25 mouse cellular contexts compared by ENCODE assay signal in the genomic region with DNA sequence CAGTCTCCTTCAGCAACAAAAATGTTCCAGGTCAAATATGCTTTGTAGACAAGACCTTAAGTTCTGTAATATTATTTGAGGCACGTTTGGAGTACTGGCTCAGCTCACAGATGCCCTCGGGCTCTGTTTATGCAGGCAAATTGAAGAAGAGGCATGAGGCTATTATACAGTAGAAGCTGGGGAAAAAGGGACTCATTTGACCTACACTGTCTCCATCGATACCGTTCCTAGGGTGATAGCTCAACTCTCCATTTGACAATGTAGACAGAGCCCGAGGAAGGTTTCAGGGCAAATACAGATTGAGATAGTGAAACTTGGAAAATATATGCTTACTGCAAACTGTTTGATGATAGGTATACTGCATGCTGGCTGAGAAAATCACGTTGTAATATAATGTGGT.
"Had no signal": no experiment of that assay in that cellular context is flagged by ENCODE, and none has a peak within 500 bp of the region (broad histone marks: within the 10 kb centered on the region; RNA-seq: fewer than 3 reads in every experiment).

No protein-coding gene starts in this region.

- H3K4me1 ChIP-seq: heart, embryonic 10.5 days; heart, embryonic 12.5 days; hindbrain, embryonic 10.5 days; hindbrain, embryonic 12.5 days; intestine, embryonic 15.5 days; limb, embryonic 13.5 days; limb, embryonic 15.5 days had no signal

- ATAC-seq: hindbrain, embryonic 16.5 days; inflammation-experienced regulatory T-cells, adult 6 months; intestine, embryonic 15.5 days; intestine, postnatal 0 days had no signal

- H3K9ac ChIP-seq: heart, embryonic 12.5 days; hindbrain, embryonic 12.5 days; hindbrain, embryonic 14.5 days; intestine, embryonic 15.5 days; limb, embryonic 13.5 days; limb, embryonic 15.5 days had no signal

- H3K4me3 ChIP-seq: gastrocnemius, adult 2 months; heart, embryonic 10.5 days; heart, embryonic 12.5 days; hindbrain, embryonic 10.5 days; hindbrain, embryonic 12.5 days; intestine, embryonic 15.5 days; layer of hippocampus, adult 2 months; limb, embryonic 13.5 days; limb, embryonic 15.5 days had no signal

- H3K36me3 ChIP-seq: heart, embryonic 10.5 days; heart, embryonic 12.5 days; hindbrain, embryonic 10.5 days; hindbrain, embryonic 12.5 days; intestine, embryonic 15.5 days; limb, embryonic 13.5 days; limb, embryonic 15.5 days had no signal

- H3K4me2 ChIP-seq: heart, embryonic 12.5 days; hindbrain, embryonic 12.5 days; hindbrain, embryonic 14.5 days; intestine, embryonic 15.5 days; limb, embryonic 13.5 days; limb, embryonic 15.5 days had no signal

- H3K9me3 ChIP-seq: heart, embryonic 10.5 days; heart, embryonic 12.5 days; hindbrain, embryonic 10.5 days; hindbrain, embryonic 12.5 days; intestine, embryonic 15.5 days; limb, embryonic 13.5 days; limb, embryonic 15.5 days had no signal

- H3K27me3 ChIP-seq: heart, embryonic 12.5 days; hindbrain, embryonic 12.5 days; intestine, embryonic 15.5 days; limb, embryonic 13.5 days; limb, embryonic 15.5 days had no signal

- DNase-seq: gastrocnemius, adult 2 months; gastrocnemius, postnatal 10 days; gastrocnemius, postnatal 25 days; heart, adult 18-20 months; heart, postnatal 10 days; heart, postnatal 4 days; kidney, adult 18-20 months; kidney, adult 8-10 months; kidney, postnatal 10 days; kidney, postnatal 25 days; kidney, postnatal 4 days; layer of hippocampus, postnatal 36 days; left cerebral cortex, postnatal 4 days had no signal

- H3K27ac ChIP-seq: gastrocnemius, adult 2 months; heart, embryonic 10.5 days; hindbrain, embryonic 10.5 days; hindbrain, embryonic 12.5 days; hindbrain, embryonic 14.5 days; intestine, embryonic 15.5 days; layer of hippocampus, adult 2 months; limb, embryonic 13.5 days; limb, embryonic 15.5 days had no signal
